Comparison of ENCODE assay signal across 20 mouse cellular contexts in genomic region chr8:111171661-111172060, GRCm38 (mm10).
DNase-seq lines count a peak whose midpoint lies in the region; ATAC-seq and TF ChIP-seq lines count a peak whose summit lies in the region.
"Had no signal": no experiment of that assay in that cellular context is flagged by ENCODE, and none has a peak within 500 bp of the region (broad histone marks: within the 10 kb centered on the region; RNA-seq: fewer than 3 reads in every experiment).

No protein-coding gene starts in this region.

- no peaks in the 10 kb centered on the region for H3K27me3 ChIP-seq in forebrain, embryonic 16.5 days (replicated peaks; ENCODE audit: control insufficient read depth, insufficient read depth, low read length)
- H3K27me3 ChIP-seq in forebrain, postnatal 0 days (ENCODE audit: insufficient read depth, low read length), result no peaks in the 10 kb centered on the region
- H3K27me3 ChIP-seq in kidney, adult 2 months (replicated peaks; ENCODE audit: control insufficient read depth, insufficient read depth, low read length), result no peaks in the 10 kb centered on the region
- no peaks in the 10 kb centered on the region for H3K27me3 ChIP-seq in kidney, embryonic 16.5 days (ENCODE audit: insufficient read depth, low read length)
- no peaks in the 10 kb centered on the region for H3K27me3 ChIP-seq in midbrain, embryonic 14.5 days (ENCODE audit: control insufficient read depth, insufficient read depth, low read length)
- H3K27me3 ChIP-seq in midbrain, embryonic 11.5 days (ENCODE audit: control insufficient read depth, insufficient read depth, low read length), result no peaks in the 10 kb centered on the region
- H3K27me3 ChIP-seq: embryonic facial prominence, embryonic 15.5 days; heart, embryonic 13.5 days had no signal

- peak overlapping the region; percentile 42 for H3K27ac ChIP-seq in forebrain, embryonic 16.5 days (ENCODE audit: low read length)
- no peak overlapping the region for H3K27ac ChIP-seq in forebrain, postnatal 0 days (ENCODE audit: low read depth, low read length)
- no peak overlapping the region; the same call in 1 of the 2 replicates for H3K27ac ChIP-seq in kidney, adult 2 months (ENCODE audit: insufficient read depth, low read depth, low read length)
- H3K27ac ChIP-seq in kidney, embryonic 16.5 days (ENCODE audit: low read length), result no peak overlapping the region
- H3K27ac ChIP-seq in midbrain, embryonic 14.5 days (replicated peaks; ENCODE audit: low read depth, low read length), result no peak overlapping the region
- no peak overlapping the region for H3K27ac ChIP-seq in midbrain, embryonic 11.5 days (ENCODE audit: low read depth, low read length)
- H3K27ac ChIP-seq: embryonic facial prominence, embryonic 15.5 days; heart, embryonic 13.5 days had no signal

- H3K4me3 ChIP-seq in forebrain, embryonic 16.5 days (replicated peaks; ENCODE audit: low read length), result no peak overlapping the region
- no peak overlapping the region for H3K4me3 ChIP-seq in forebrain, postnatal 0 days (ENCODE audit: low read depth, low read length)
- no peak overlapping the region for H3K4me3 ChIP-seq in kidney, adult 2 months (ENCODE audit: insufficient read depth, low read depth, low read length)
- no peak overlapping the region for H3K4me3 ChIP-seq in kidney, embryonic 16.5 days (ENCODE audit: low read length)
- no peak overlapping the region for H3K4me3 ChIP-seq in midbrain, embryonic 14.5 days (replicated peaks; ENCODE audit: low read depth, low read length)
- H3K4me3 ChIP-seq in midbrain, embryonic 11.5 days (ENCODE audit: low read depth, low read length), result no peak overlapping the region
- H3K4me3 ChIP-seq: embryonic facial prominence, embryonic 15.5 days; erythroblast, embryonic 14.5 days; heart, embryonic 13.5 days had no signal

- WGBS in forebrain, embryonic 16.5 days, result 52% methylated on average over 5 of the region's 5 CpGs
- 48% methylated on average over 5 of the region's 5 CpGs for WGBS in forebrain, postnatal 0 days
- WGBS in kidney, adult 2 months, result 68% methylated on average over 5 of the region's 5 CpGs
- WGBS in kidney, embryonic 16.5 days, result 83% methylated on average over 5 of the region's 5 CpGs
- 82% methylated on average over 5 of the region's 5 CpGs for WGBS in midbrain, embryonic 14.5 days
- WGBS in midbrain, embryonic 11.5 days, result 85% methylated on average over 5 of the region's 5 CpGs

- H3K4me2 ChIP-seq in forebrain, embryonic 16.5 days (ENCODE audit: low read length), result no peak overlapping the region
- no peak overlapping the region for H3K4me2 ChIP-seq in forebrain, postnatal 0 days (ENCODE audit: low read depth)
- H3K4me2 ChIP-seq in kidney, embryonic 16.5 days (replicated peaks; ENCODE audit: low read depth, low read length), result no peak overlapping the region
- no peak overlapping the region for H3K4me2 ChIP-seq in midbrain, embryonic 14.5 days (ENCODE audit: low read length)
- H3K4me2 ChIP-seq in midbrain, embryonic 11.5 days, result no peak overlapping the region
- H3K4me2 ChIP-seq: embryonic facial prominence, embryonic 15.5 days; heart, embryonic 13.5 days had no signal

- H3K36me3 ChIP-seq in forebrain, embryonic 16.5 days (ENCODE audit: control insufficient read depth, insufficient read depth), result peaks cover 47% of the 10 kb centered on the region
- peaks cover 66% of the 10 kb centered on the region for H3K36me3 ChIP-seq in forebrain, postnatal 0 days (ENCODE audit: insufficient read depth)
- H3K36me3 ChIP-seq in kidney, adult 2 months (ENCODE audit: control insufficient read depth, insufficient read depth, low read length), result peaks cover 14% of the 10 kb centered on the region
- H3K36me3 ChIP-seq in kidney, embryonic 16.5 days (ENCODE audit: insufficient read depth, low read length), result peaks cover 59% of the 10 kb centered on the region
- H3K36me3 ChIP-seq in midbrain, embryonic 14.5 days (ENCODE audit: control insufficient read depth, insufficient read depth, low read length), result peaks cover 91% of the 10 kb centered on the region
- peaks cover 35% of the 10 kb centered on the region for H3K36me3 ChIP-seq in midbrain, embryonic 11.5 days (ENCODE audit: control insufficient read depth, insufficient read depth, low read length)

- H3K9me3 ChIP-seq in forebrain, embryonic 16.5 days (ENCODE audit: control insufficient read depth, low read length), result no peaks in the 10 kb centered on the region
- H3K9me3 ChIP-seq in forebrain, postnatal 0 days (ENCODE audit: low read length), result no peaks in the 10 kb centered on the region
- H3K9me3 ChIP-seq in kidney, embryonic 16.5 days (ENCODE audit: low read length), result no peaks in the 10 kb centered on the region
- no peaks in the 10 kb centered on the region for H3K9me3 ChIP-seq in midbrain, embryonic 14.5 days (ENCODE audit: control insufficient read depth, low read length)
- no peaks in the 10 kb centered on the region for H3K9me3 ChIP-seq in midbrain, embryonic 11.5 days (ENCODE audit: control insufficient read depth, low read length)
- H3K9me3 ChIP-seq: embryonic facial prominence, embryonic 15.5 days; heart, embryonic 13.5 days had no signal

- no peak overlapping the region for H3K9ac ChIP-seq in forebrain, embryonic 16.5 days (replicated peaks; ENCODE audit: low read depth, low read length)
- no peak overlapping the region for H3K9ac ChIP-seq in forebrain, postnatal 0 days
- no peak overlapping the region for H3K9ac ChIP-seq in kidney, embryonic 16.5 days (replicated peaks; ENCODE audit: low read length)
- no peak overlapping the region for H3K9ac ChIP-seq in midbrain, embryonic 14.5 days (replicated peaks; ENCODE audit: low read length)
- no peak overlapping the region for H3K9ac ChIP-seq in midbrain, embryonic 11.5 days (ENCODE audit: low read length)
- H3K9ac ChIP-seq: embryonic facial prominence, embryonic 15.5 days; heart, embryonic 13.5 days had no signal

- DNase-seq in forebrain, postnatal 0 days, result no peak
- peak; percentile 54 for DNase-seq in kidney, adult 2 months
- DNase-seq in midbrain, embryonic 14.5 days, result peak; percentile 14
- DNase-seq in midbrain, embryonic 11.5 days (ENCODE audit: low spot score, missing footprints), result no peak
- DNase-seq in ovary, postnatal 14 days (ENCODE audit: low spot score), result no peak
- DNase-seq: adrenal gland, adult 8-10 months; adrenal gland, postnatal 36 days; cerebellum, adult 11 months; cerebellum, adult 8-10 months; cerebellum, postnatal 14 days; embryo, embryonic 11 days; gastrocnemius, postnatal 36 days; heart, adult 11 months; heart, postnatal 36 days had no signal

- 0 out of 2 replicates have a peak, but pooled peaks cover 2% of the 10 kb centered on the region for H3K4me1 ChIP-seq in forebrain, embryonic 16.5 days (replicated peaks; ENCODE audit: control insufficient read depth, insufficient read depth, low read length)
- H3K4me1 ChIP-seq in forebrain, postnatal 0 days (ENCODE audit: insufficient read depth), result no peaks in the 10 kb centered on the region
- no peaks in the 10 kb centered on the region for H3K4me1 ChIP-seq in kidney, adult 2 months (ENCODE audit: control insufficient read depth, insufficient read depth, low read length)
- no peaks in the 10 kb centered on the region for H3K4me1 ChIP-seq in kidney, embryonic 16.5 days (ENCODE audit: insufficient read depth, low read length)
- no peaks in the 10 kb centered on the region for H3K4me1 ChIP-seq in midbrain, embryonic 14.5 days (ENCODE audit: control insufficient read depth, insufficient read depth, low read length)
- no peaks in the 10 kb centered on the region for H3K4me1 ChIP-seq in midbrain, embryonic 11.5 days (ENCODE audit: control insufficient read depth, insufficient read depth, low read length)
- H3K4me1 ChIP-seq: embryonic facial prominence, embryonic 15.5 days; heart, embryonic 13.5 days had no signal

- TF ChIP-seq POLR2A in kidney, adult 2 months (IDR thresholded peaks at IDR 0.05; ENCODE audit: low read depth, low read length), result no peak

- TF ChIP-seq CTCF in forebrain, postnatal 0 days (IDR thresholded peaks at IDR 0.05; ENCODE audit: low read depth), result no peak
- no peak for TF ChIP-seq CTCF in kidney, adult 2 months (conservative IDR thresholded peaks at IDR 0.05; ENCODE audit: insufficient read depth, insufficient read length, low read depth, low read length)

- peak; percentile 80 for ATAC-seq in forebrain, embryonic 16.5 days
- ATAC-seq in forebrain, postnatal 0 days, result no peak
- no peak for ATAC-seq in kidney, embryonic 16.5 days (ENCODE audit: low FRiP score, low TSS enrichment)
- ATAC-seq in midbrain, embryonic 14.5 days (ENCODE audit: low FRiP score, low TSS enrichment), result no peak
- no peak for ATAC-seq in midbrain, embryonic 11.5 days (ENCODE audit: low FRiP score)
- ATAC-seq: hindbrain, embryonic 16.5 days had no signal

Comparison
In these comparisons a context has a peak if more than half of its experiments do, and no peak if none do; other contexts are left out.
1. DNase-seq: peak in kidney, adult 2 months (single experiment) and midbrain, embryonic 14.5 days (single experiment); none in forebrain, postnatal 0 days (single experiment), midbrain, embryonic 11.5 days (single experiment) and ovary, postnatal 14 days (single experiment).